Mouse (Mus musculus): ENCODE data around the gene Cldn4.

- TF ChIP-seq TAL1 (IDR thresholded peaks at IDR 0.05; ENCODE audit: low read length) = no peak
- no peak for TF ChIP-seq GATA1 (IDR thresholded peaks at IDR 0.05; ENCODE audit: low read length)
Measured at GRCm38 (mm10) chr5:134963546-134963945, 16.8 kb upstream of the Cldn4 start.

Data from erythroblast, embryonic 14.5 days (primary cell).